Mouse (Mus musculus) heart, adult 10 weeks (tissue): ENCODE results near the gene Nlrc3. TPM values are rescaled to one million over a fixed set of nuclear protein-coding genes. Genes with fewer than 3 reads are reported as not detected.

Experiments
- polyA plus RNA-seq: library from polyadenylated mRNA; stranded (reverse); fragments of 350-450 nt; fragmentation: Illumina TruSeq; extraction: RNeasy Lipid Tissue Mini Kit (QIAGEN cat#74804); gene quantifications from one replicate; pipeline ENCODE4 v1.2.3, GENCODE M21; 2014; ENCODE audit warnings: low read depth, low replicate concordance

Nlrc3 gene
- 1.2 TPM for polyA plus RNA-seq

GRCm38 (mm10) chr16:3976251-3976671 is at the start of gene Nlrc3:
Nlrc3 (minus strand) TSS chr16:3976632.

DNA sequence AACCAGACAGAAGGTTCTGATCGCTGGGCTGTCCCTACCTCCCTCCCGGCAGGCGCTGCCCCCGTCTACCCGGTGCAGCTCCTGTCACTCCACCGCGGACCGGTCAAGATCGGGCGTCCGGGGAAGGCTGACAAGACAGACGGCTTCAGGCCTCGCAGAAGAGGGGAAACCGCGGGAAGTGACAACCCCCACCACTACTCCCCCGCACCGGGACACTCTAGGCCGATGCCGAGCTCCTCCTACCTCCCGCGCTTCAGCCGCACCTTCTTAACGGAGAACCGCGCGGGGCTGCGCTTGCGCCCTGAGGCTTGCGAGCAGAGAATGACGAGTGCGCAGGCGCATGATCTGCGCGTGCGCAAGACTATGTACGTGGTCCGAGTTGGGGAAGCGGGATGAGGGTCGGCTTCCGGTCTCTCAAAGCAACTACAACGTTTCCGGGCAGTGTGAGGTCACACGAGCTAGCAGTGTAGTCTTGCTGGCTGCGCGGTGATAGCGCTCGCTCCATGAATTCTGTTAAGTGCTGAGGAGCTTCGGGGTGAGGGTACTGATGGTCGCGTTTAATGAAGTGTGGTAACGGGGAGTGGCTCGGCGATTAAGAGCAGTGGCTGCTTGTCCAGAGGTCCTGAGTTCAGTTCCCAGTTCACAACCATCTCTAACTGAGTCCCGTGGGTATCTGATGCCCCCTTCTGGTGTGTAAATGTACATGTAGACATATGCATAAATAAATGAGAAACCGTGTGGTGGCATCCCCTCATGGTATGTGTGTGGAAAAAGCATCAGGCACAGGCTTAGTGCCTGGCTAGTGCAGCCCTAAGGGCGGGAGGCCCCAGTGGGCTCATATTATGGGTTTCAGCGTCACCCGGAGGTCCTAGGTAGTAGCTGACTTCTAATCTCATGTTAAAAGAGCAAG is 27.3 kb upstream of the Nlrc3 start, which contains the start of gene Slx4:
Gene Slx4, minus strand, starts transcription at position 282 of the 910 bp plus-strand sequence.

GRCm38 (mm10) chr16:3908537-3909111 is 67.8 kb downstream of the Nlrc3 start, which contains the start of the genes 1700037C18Rik and Cluap1:
1700037C18Rik (minus strand) TSS chr16:3908689.
Cluap1 (plus strand) TSS chr16:3908801.

Other genes starting within 250 kb of the Nlrc3 start
- gene Zfp263, start 232.5 kb downstream of the Nlrc3 start, polyA plus RNA-seq: 13.6 TPM
- gene Olfr15, start 145.8 kb downstream of the Nlrc3 start, polyA plus RNA-seq: not detected
- gene Zfp174, start 129.4 kb downstream of the Nlrc3 start, polyA plus RNA-seq: 1.7 TPM
- gene Naa60, start 104.3 kb downstream of the Nlrc3 start, polyA plus RNA-seq: 58.3 TPM
- gene Zfp597, start 92.1 kb downstream of the Nlrc3 start, polyA plus RNA-seq: 8.6 TPM
- gene Gm20695, start 92.0 kb downstream of the Nlrc3 start, polyA plus RNA-seq: 1.6 TPM
- 3.6 TPM for gene 1700037C18Rik, start 67.9 kb downstream of the Nlrc3 start, polyA plus RNA-seq
- gene Cluap1, start 67.8 kb downstream of the Nlrc3 start, polyA plus RNA-seq: 16.3 TPM
- gene Slx4, start 27.1 kb upstream of the Nlrc3 start, polyA plus RNA-seq: 9.7 TPM
- gene Dnase1, start 60.3 kb upstream of the Nlrc3 start, polyA plus RNA-seq: not detected
- gene Trap1, start 101.2 kb upstream of the Nlrc3 start, polyA plus RNA-seq: 154 TPM
- gene Crebbp, start 237.4 kb upstream of the Nlrc3 start, polyA plus RNA-seq: 7.9 TPM